Mouse (Mus musculus): ENCODE data around the gene Slc39a8. TPM values are rescaled to one million over a fixed set of nuclear protein-coding genes. Genes with fewer than 3 reads are reported as not detected.

Slc39a8 gene
- polyA plus RNA-seq, 1 experiment from 2014 or later, result 15.5 TPM

DNA sequence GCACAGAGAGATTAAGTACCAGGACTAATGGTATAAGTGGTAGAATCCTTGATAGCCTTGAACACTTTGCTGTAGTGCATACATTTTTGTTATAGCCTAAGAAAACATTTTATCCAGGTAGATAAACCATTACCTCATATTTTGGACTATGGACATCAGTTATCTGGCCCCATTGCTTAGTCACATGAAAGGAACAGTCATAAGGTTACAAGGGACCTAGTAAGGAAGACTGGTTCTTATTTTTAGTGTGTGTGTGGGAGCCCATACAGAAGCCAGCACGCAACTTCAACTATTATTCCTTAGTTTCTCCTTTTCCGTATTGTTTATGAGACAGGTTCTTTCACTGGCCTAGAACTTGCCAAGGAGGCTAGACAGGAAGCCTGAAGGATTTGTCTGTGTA is 7.4 kb downstream of the Slc39a8 start:
- no peaks in the 10 kb centered on the region for H3K9me3 ChIP-seq
- WGBS, result 89% methylated on average over 2 of the region's 2 CpGs

DNA sequence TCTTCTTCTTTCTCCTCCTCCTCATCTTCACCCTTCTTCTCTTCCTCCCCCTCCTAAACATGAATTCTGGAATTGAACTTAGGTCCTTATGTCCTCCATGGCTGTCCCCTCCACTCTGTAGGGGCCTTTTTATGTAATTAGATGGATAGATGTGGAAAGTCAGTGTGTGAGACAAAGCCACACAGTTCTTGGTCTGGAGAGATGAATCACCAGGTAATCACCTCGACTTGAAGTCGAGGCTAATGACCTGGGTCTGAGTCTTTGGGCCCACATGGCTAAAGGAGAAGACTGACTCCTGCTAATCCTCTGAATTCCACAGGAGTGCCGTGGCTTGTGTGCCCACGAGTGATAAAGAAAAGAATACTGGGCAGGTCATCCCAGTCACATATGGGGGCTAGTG is 7.8 kb downstream of the Slc39a8 start:
- H3K4me1 ChIP-seq, result no peaks in the 10 kb centered on the region
- WGBS, result 79% methylated on average over 4 of the region's 4 CpGs
- no peak overlapping the region for H3K27ac ChIP-seq (replicated peaks)
- H3K4me3 ChIP-seq, result no peak overlapping the region
- no peaks in the 10 kb centered on the region for H3K36me3 ChIP-seq (replicated peaks)
- H3K27me3 ChIP-seq (replicated peaks; ENCODE audit: low read depth, poor library complexity, severe bottlenecking), result no peaks in the 10 kb centered on the region
- no peak for DNase-seq (ENCODE audit: low spot score)
- H3K9me3 ChIP-seq, result no peaks in the 10 kb centered on the region

More for the DNA sequence above, 7.4 kb downstream of the Slc39a8 start:
- no peaks in the 10 kb centered on the region for H3K4me1 ChIP-seq
- no peaks in the 10 kb centered on the region for H3K36me3 ChIP-seq (replicated peaks)
- H3K4me3 ChIP-seq, result no peak overlapping the region
- no peak for DNase-seq (ENCODE audit: low spot score)
- H3K27me3 ChIP-seq (replicated peaks; ENCODE audit: low read depth, poor library complexity, severe bottlenecking), result no peaks in the 10 kb centered on the region; the same call in 1 of the 2 replicates
- H3K27ac ChIP-seq (replicated peaks), result no peak overlapping the region

DNA sequence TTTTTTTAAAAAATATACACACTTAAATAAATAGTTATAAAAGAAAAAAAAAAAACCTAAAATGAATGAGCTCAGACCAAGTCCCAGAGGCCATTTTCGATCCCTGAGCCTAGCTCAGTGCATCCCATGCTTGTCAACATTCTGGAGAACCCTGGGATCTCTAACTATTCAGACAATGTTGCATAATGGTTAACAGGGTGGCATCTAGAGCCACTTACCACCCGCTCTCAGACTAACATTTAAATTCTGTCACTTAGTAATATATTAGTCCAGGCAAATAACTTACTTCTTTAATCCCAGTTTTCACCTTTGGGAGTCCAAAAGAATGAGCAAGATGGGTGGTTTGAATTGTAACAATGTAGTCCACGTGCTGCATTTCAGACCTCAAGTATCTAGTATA is 9.9 kb downstream of the Slc39a8 start:
- no peaks in the 10 kb centered on the region for H3K9me3 ChIP-seq
- no peaks in the 10 kb centered on the region for H3K36me3 ChIP-seq (replicated peaks)
- no peaks in the 10 kb centered on the region for H3K27me3 ChIP-seq (replicated peaks; ENCODE audit: low read depth, poor library complexity, severe bottlenecking)
- no peak overlapping the region for H3K27ac ChIP-seq (replicated peaks)
- no peaks in the 10 kb centered on the region for H3K4me1 ChIP-seq
- DNase-seq (ENCODE audit: low spot score), result no peak
- 88% methylated on average over 3 of the region's 3 CpGs for WGBS
- H3K4me3 ChIP-seq, result no peak overlapping the region

DNA sequence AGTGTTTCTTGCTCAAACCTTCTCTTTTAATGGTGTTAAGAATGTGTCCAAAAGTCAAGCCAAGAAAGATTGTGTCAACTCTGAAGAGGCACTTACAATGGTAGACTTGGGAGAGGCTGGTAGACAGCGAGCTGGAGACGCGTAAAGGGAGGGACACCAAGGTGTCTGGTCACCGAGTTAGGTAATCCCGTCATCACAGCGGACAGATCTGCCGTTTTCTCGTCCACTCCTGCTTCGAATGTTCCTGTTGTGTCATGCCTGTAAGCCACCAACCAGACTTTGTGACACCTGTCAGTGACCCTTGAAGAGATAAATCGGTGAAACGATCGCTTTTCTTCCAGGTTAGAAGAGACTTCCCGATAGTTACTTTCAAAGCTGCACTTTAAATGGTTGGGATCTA is 14.5 kb downstream of the Slc39a8 start:
- H3K27ac ChIP-seq (replicated peaks), result no peak overlapping the region
- H3K27me3 ChIP-seq (replicated peaks; ENCODE audit: low read depth, poor library complexity, severe bottlenecking), result no peaks in the 10 kb centered on the region
- H3K36me3 ChIP-seq (replicated peaks), result no peaks in the 10 kb centered on the region
- H3K9me3 ChIP-seq, result no peaks in the 10 kb centered on the region
- 92% methylated on average over 13 of the region's 13 CpGs for WGBS
- H3K4me1 ChIP-seq, result no peaks in the 10 kb centered on the region
- H3K4me3 ChIP-seq, result no peak overlapping the region
- no peak for DNase-seq (ENCODE audit: low spot score)

DNA sequence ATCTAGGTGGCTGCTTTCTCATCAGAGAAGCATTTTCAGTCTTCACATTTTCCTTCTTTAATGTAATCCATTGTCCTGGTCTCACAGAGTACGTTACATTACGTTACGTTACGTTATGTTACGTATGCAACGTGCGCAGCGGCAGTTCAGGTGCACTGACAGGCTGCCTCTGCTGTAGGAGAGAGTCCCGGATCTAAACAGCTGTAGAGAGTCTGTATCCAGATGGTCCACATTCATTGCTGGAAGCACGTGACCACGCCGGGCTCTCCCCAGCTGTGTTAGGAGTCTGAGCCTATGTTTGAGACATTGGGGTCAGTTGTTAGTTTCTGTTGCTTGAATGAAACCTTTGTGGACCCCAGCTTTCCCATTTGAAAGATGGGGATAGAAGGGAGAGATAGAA is 15.1 kb downstream of the Slc39a8 start:
- Histone ChIP-seq H3K4me3 (no peak overlapping the region), H3K27me3 (replicated peaks; ENCODE audit: low read depth, poor library complexity, severe bottlenecking) (no peaks in the 10 kb centered on the region), H3K27ac (replicated peaks) (no peak overlapping the region), H3K9me3 (no peaks in the 10 kb centered on the region), H3K36me3 (replicated peaks) (no peaks in the 10 kb centered on the region), H3K4me1 (no peaks in the 10 kb centered on the region)
- DNase-seq (ENCODE audit: low spot score), result no peak
- 84% methylated on average over 12 of the region's 12 CpGs for WGBS

DNA sequence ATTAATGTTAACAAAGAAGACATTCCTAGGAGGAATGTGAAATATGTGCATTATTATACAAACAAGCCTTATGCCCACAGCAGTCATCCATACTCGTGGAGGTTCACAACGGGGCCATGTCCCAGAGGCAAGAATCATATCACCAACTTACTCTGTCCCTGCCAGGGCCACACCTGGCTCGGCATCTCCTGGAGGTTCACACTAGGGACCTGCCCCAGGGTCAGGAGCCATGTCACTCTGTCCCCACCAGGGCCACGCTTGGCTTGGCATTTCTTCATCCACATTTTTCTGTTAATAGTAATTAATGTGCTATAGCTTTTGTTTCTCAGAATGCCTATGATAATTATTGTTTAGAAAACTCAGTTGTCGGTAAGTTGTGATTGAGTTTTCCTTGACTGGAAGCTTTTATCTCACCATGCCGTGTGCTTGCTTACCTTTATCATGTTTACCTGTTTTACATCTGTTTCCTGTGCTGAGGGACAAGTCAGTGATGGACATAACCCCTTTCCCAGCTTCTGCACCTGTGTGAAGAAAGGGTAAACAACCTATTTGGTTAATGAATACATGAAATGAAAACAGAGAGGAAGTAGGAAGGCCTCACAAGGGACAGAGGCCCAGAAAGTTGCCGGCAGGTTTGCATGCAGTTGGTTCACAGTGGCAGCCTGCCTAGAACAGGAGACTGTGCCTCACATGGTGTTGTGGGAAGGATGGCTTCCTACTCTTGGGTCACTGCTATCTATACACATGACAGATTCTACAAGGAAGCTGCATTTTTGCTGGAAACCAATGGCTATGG is 16.8 kb downstream of the Slc39a8 start:
- 80% methylated on average over 7 of the region's 7 CpGs for WGBS
- no peaks in the 10 kb centered on the region for H3K27me3 ChIP-seq (replicated peaks; ENCODE audit: low read depth, poor library complexity, severe bottlenecking)
- DNase-seq (ENCODE audit: low spot score), result no peak
- H3K36me3 ChIP-seq (replicated peaks), result no peaks in the 10 kb centered on the region
- H3K9me3 ChIP-seq, result no peaks in the 10 kb centered on the region
- H3K4me1 ChIP-seq, result peaks cover 4% of the 10 kb centered on the region; the same call in 1 of the 2 replicates
- H3K27ac ChIP-seq (replicated peaks), result no peak overlapping the region
- no peak overlapping the region for H3K4me3 ChIP-seq

DNA sequence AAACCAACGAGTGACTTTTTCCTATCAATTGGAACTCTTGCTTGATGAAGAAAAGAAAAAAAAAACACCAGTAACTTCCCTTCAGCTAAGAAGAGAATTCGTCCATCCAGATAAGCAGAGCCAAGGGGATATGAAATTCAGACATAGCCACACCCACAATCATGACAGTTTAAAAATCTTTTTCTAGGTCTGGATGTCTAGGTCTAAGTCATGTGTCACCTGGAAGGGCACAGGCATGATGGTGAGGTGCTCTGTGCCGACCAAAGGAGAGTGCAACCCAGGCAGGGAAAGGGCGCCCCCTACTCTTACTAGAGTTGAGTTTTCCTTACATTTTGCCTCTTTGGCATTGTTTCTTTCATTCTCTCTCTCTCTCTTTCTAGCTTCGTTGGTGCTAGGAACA is 18.1 kb downstream of the Slc39a8 start:
- Histone ChIP-seq H3K27me3 (replicated peaks; ENCODE audit: low read depth, poor library complexity, severe bottlenecking) (no peaks in the 10 kb centered on the region), H3K4me1 (peaks cover 4% of the 10 kb centered on the region; the same call in 1 of the 2 replicates), H3K27ac (replicated peaks) (no peak overlapping the region), H3K36me3 (replicated peaks) (no peaks in the 10 kb centered on the region), H3K9me3 (no peaks in the 10 kb centered on the region), H3K4me3 (no peak overlapping the region)
- no peak for DNase-seq (ENCODE audit: low spot score)
- WGBS, result 73% methylated on average over 5 of the region's 5 CpGs

DNA sequence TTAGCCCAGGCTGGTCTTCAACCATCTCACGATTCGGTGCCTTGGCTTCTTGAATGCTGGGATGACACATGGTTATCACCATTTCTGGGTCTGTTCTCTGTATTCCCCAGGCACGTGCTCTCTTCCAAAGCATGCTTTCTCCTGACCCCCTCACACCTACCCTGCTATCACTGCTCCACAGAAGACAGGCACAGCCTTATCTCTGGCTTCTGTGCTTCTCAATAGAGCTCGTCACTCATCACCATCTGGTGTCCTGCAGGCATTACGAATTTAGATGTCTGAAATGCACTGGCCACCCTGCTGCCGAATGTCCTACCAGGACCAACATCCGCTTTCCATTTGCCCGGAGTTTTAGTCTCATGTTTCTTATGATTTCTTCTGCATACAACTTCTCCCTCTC is 18.6 kb downstream of the Slc39a8 start:
- Histone ChIP-seq H3K4me3 (no peak overlapping the region), H3K27me3 (replicated peaks; ENCODE audit: low read depth, poor library complexity, severe bottlenecking) (no peaks in the 10 kb centered on the region), H3K4me1 (peaks cover 4% of the 10 kb centered on the region; the same call in 1 of the 2 replicates), H3K9me3 (no peaks in the 10 kb centered on the region), H3K27ac (replicated peaks) (no peak overlapping the region), H3K36me3 (replicated peaks) (no peaks in the 10 kb centered on the region)
- DNase-seq (ENCODE audit: low spot score), result no peak
- 77% methylated on average over 8 of the region's 8 CpGs for WGBS

DNA sequence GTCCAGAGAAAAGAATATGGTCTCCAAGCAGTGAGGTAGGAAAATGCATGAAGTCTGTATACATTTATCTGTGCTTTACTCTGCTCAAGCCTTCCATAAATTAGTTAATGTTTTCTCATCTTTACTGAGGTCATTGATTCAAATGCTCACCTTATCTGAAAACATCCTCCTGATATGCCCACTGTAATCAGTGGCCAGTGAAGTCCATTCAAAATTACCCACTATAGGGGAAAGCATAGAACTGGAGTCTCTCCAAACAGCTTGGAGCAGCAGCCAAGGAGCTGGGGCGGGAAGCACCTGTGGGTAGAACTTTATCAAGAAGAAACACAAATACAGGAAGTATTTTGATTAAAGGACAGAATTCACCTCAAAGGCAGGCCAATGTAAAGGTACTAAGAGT is 19.8 kb downstream of the Slc39a8 start:
- Histone ChIP-seq H3K27me3 (replicated peaks; ENCODE audit: low read depth, poor library complexity, severe bottlenecking) (no peaks in the 10 kb centered on the region), H3K27ac (replicated peaks) (no peak overlapping the region), H3K4me1 (peaks cover 4% of the 10 kb centered on the region; the same call in 1 of the 2 replicates), H3K4me3 (no peak overlapping the region), H3K9me3 (no peaks in the 10 kb centered on the region), H3K36me3 (replicated peaks) (no peaks in the 10 kb centered on the region)
- WGBS, result 90% methylated on average over 1 of the region's 1 CpGs
- no peak for DNase-seq (ENCODE audit: low spot score)

DNA sequence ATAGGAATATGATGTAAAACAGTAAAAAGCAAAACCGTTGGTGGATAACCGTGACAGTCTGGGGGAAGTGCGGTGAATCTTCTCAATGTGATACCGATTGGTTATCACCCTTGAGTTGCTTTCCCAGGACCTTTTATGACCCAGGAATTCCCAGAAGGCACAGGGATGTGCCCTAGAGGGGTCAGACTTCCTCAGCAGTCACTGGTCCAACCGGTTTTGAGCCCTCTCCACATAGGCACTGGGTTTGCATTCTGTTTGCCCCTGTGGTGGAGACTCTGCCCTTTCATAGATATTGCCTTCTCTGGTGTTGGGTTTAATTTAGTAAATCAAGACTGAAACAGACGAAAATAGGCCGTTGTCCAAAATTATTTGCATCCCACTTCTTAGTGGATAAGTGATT is 20.8 kb downstream of the Slc39a8 start:
- Histone ChIP-seq H3K4me1 (peaks cover 4% of the 10 kb centered on the region; the same call in 1 of the 2 replicates), H3K4me3 (no peak overlapping the region), H3K27ac (replicated peaks) (no peak overlapping the region), H3K9me3 (no peaks in the 10 kb centered on the region), H3K36me3 (replicated peaks) (no peaks in the 10 kb centered on the region), H3K27me3 (replicated peaks; ENCODE audit: low read depth, poor library complexity, severe bottlenecking) (no peaks in the 10 kb centered on the region)
- 50% methylated on average over 7 of the region's 7 CpGs for WGBS
- DNase-seq (ENCODE audit: low spot score), result no peak

DNA sequence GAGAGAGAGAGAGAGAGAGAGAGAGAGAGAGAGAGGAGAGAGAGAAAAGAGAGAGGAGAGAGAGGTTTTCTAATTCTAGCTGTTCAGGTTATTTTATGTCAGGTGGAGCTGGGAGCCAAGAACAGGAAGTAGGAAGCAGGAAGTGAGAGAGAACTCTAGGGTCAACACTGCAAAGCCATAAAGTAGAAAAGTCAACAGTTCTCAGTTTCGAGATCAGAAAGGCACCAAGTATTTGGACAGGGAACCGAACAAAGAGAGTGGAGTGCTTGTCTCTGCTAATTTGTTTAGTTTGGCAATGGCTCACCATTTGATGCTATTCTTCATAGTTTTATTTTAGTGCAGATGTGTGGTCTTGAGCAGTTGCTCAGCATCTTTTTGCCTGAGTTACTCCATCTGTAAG is 26.5 kb downstream of the Slc39a8 start:
- WGBS, result 81% methylated on average over 2 of the region's 2 CpGs
- Histone ChIP-seq H3K36me3 (replicated peaks) (no peaks in the 10 kb centered on the region), H3K27ac (replicated peaks) (no peak overlapping the region), H3K9me3 (no peaks in the 10 kb centered on the region), H3K27me3 (replicated peaks; ENCODE audit: low read depth, poor library complexity, severe bottlenecking) (no peaks in the 10 kb centered on the region), H3K4me1 (peaks cover 19% of the 10 kb centered on the region), H3K4me3 (no peak overlapping the region)
- no peak for DNase-seq (ENCODE audit: low spot score)

DNA sequence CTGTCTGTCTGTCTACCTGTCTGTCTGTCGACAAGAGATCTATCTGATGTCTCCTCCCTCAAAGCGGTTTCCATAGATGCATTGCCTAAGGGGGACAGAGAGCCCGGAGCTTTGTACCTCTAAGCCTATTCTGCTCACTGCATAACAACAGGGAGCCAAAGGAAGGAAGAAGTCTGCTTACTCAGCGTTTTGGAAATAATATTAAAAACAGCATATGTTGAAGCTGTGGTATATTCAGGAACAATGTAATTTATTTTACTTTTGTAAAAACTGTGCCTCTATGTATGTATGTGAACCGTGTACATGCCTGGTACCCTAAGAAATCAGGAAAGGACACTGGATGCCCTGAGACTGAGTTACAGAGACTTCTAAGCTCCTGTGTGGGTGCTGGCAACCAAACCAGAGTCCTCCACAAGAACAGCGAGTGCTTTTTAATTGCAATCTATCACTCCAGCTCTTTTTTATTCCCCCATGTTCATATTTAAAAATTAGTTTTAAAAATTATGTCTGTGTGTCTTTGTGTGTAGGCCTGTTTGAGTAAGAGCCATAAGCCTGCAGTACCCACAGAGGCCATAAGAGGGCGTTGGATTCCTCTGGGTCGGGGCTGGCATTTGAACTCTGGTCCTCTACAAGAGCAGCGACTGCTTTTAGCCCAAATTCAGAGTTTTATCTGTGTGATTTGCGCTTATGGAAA is 28.7 kb downstream of the Slc39a8 start:
- no peak for DNase-seq (ENCODE audit: low spot score)
- Histone ChIP-seq H3K27ac (replicated peaks) (no peak overlapping the region), H3K27me3 (replicated peaks; ENCODE audit: low read depth, poor library complexity, severe bottlenecking) (no peaks in the 10 kb centered on the region), H3K9me3 (no peaks in the 10 kb centered on the region), H3K36me3 (replicated peaks) (no peaks in the 10 kb centered on the region), H3K4me3 (no peak overlapping the region), H3K4me1 (peaks cover 28% of the 10 kb centered on the region)
- 84% methylated on average over 10 of the region's 10 CpGs for WGBS

Data from embryonic facial prominence, embryonic 10.5 days (tissue).